Mouse (Mus musculus) c-Kit-positive CD71-negative TER-119-negative erythroid progenitor cells, embryonic 14.5 days (primary cell): ENCODE measurements around the gene Ldhc.
"Not testable (repeated sequence)": the region's sequence is repeated elsewhere in the genome, so short reads cannot be mapped to it uniquely, and the experiment has no call there.

Source experiments
- DNase-seq: peaks from one replicate; pipeline ENCODE4 v3.0.0-alpha.2; 2013; ENCODE audit warnings: low read depth

Ldhc gene

GRCm38 (mm10) chr7:46842278-46842677 is 18.7 kb upstream of the Ldhc start:
- no peak for DNase-seq

- DNase-seq, result no peak
These were observed 17.4 kb upstream of the Ldhc start for GRCm38 (mm10) chr7:46843576-46843975.

GRCm38 (mm10) chr7:46845211-46845977 is 15.6 kb upstream of the Ldhc start:
- peak; percentile 85 for DNase-seq

GRCm38 (mm10) chr7:46845978-46846485 is 15.0 kb upstream of the Ldhc start:
- no peak for DNase-seq

- DNase-seq, result peak; percentile 70
These were observed 14.3 kb upstream of the Ldhc start for GRCm38 (mm10) chr7:46846486-46847244.

- DNase-seq, result no peak
These were observed 11.7 kb upstream of the Ldhc start for GRCm38 (mm10) chr7:46849287-46849686.

- DNase-seq, result no peak
These were observed 10.0 kb upstream of the Ldhc start for GRCm38 (mm10) chr7:46851026-46851425.

GRCm38 (mm10) chr7:46852666-46853065 is 8.3 kb upstream of the Ldhc start:
- DNase-seq, result no peak

- no peak for DNase-seq
These were observed 7.6 kb upstream of the Ldhc start for GRCm38 (mm10) chr7:46853365-46853764.

- no peak for DNase-seq
These were observed 5.0 kb upstream of the Ldhc start for GRCm38 (mm10) chr7:46855866-46856560.

GRCm38 (mm10) chr7:46857436-46857835 is 3.6 kb upstream of the Ldhc start:
- no peak for DNase-seq

GRCm38 (mm10) chr7:46859031-46859430 is 2.0 kb upstream of the Ldhc start:
- no peak for DNase-seq

- DNase-seq, result no peak
These were observed 11.0 kb downstream of the Ldhc start for GRCm38 (mm10) chr7:46871988-46872387.

- no peak for DNase-seq
These were observed 15.8 kb downstream of the Ldhc start for GRCm38 (mm10) chr7:46876841-46877240.

- DNase-seq, result no peak
These were observed 16.3 kb downstream of the Ldhc start for GRCm38 (mm10) chr7:46877255-46877654.

GRCm38 (mm10) chr7:46879851-46880250 is 18.8 kb downstream of the Ldhc start:
- DNase-seq, result no peak

- no peak for DNase-seq
These were observed 20.0 kb downstream of the Ldhc start for GRCm38 (mm10) chr7:46880992-46881391.

- not testable (repeated sequence) for DNase-seq
These were observed 20.9 kb downstream of the Ldhc start for GRCm38 (mm10) chr7:46881941-46882340.

- no peak for DNase-seq
These were observed 22.3 kb downstream of the Ldhc start for GRCm38 (mm10) chr7:46883304-46883703.

GRCm38 (mm10) chr7:46895511-46895910 is 34.5 kb downstream of the Ldhc start:
- no peak for DNase-seq

- no peak for DNase-seq
These were observed 38.3 kb downstream of the Ldhc start for GRCm38 (mm10) chr7:46899343-46899742.

- no peak for DNase-seq
These were observed 50.2 kb downstream of the Ldhc start for GRCm38 (mm10) chr7:46911250-46911649.

GRCm38 (mm10) chr7:46916376-46916775 is 55.4 kb downstream of the Ldhc start:
- DNase-seq, result no peak
